Mouse (Mus musculus): ENCODE measurements around the gene Clrn2. TPM values are rescaled to one million over a fixed set of nuclear protein-coding genes. Genes with fewer than 3 reads are reported as not detected.
A peak's percentile ranks its signal among the peaks of the same experiment; 100 is the strongest.

Clrn2 gene
- total RNA-seq, 2 experiments from 2014 or later, result not detected

GRCm38 (mm10) chr5:45449831-45450716 lies 3.5 kb upstream of the Clrn2 start, which contains the start of gene Qdpr:
Gene Qdpr, minus strand, starts transcription at chr5:45450236.
- DNase-seq, result peak; percentile 98
- intact Hi-C loops (cut with DNase I), result no loop called here

GRCm38 (mm10) chr5:45454456-45454855 lies 905 bp downstream of the Clrn2 start:
- intact Hi-C loops (cut with DNase I), result no loop called here
- no peak for DNase-seq

GRCm38 (mm10) chr5:45472880-45473450 lies 19.4 kb downstream of the Clrn2 start:
- intact Hi-C loops (cut with DNase I), result loop anchor here (10.0 kb wide), 1 partner anchor 872 kb away; no protein-coding TSS in a partner anchor
- no peak for DNase-seq

- intact Hi-C loops (cut with DNase I), result loop anchor here (10.0 kb wide), 1 partner anchor 871 kb away; no protein-coding TSS in a partner anchor
- DNase-seq, result no peak
These were observed 20.0 kb downstream of the Clrn2 start for GRCm38 (mm10) chr5:45473521-45473920.

GRCm38 (mm10) chr5:45474215-45474614 lies 20.7 kb downstream of the Clrn2 start:
- intact Hi-C loops (cut with DNase I), result loop anchor here (2.0 to 10.0 kb wide), 2 partner anchors 195 to 871 kb away; partner anchors contain the start of gene Ncapg
- DNase-seq, result peak; percentile 39

- DNase-seq, result no peak
- intact Hi-C loops (cut with DNase I), result loop anchor here (2.0 to 10.0 kb wide), 2 partner anchors 194 to 870 kb away; partner anchors contain the start of gene Ncapg
These were observed 21.2 kb downstream of the Clrn2 start for GRCm38 (mm10) chr5:45474758-45475157.

GRCm38 (mm10) chr5:45475771-45476170 lies 22.2 kb downstream of the Clrn2 start:
- intact Hi-C loops (cut with DNase I), result loop anchor here (2.0 to 10.0 kb wide), 2 partner anchors 193 to 869 kb away; partner anchors contain the start of gene Ncapg

GRCm38 (mm10) chr5:45476288-45476687 lies 22.7 kb downstream of the Clrn2 start:
- intact Hi-C loops (cut with DNase I), result loop anchor here (10.0 kb wide), 1 partner anchor 869 kb away; no protein-coding TSS in a partner anchor
- DNase-seq, result peak; percentile 39

More at GRCm38 (mm10) chr5:45475771-45476170, 22.2 kb downstream of the Clrn2 start:
- DNase-seq, result no peak

- DNase-seq, result peak; percentile 35
- intact Hi-C loops (cut with DNase I), result loop anchor here (10.0 kb wide), 1 partner anchor 867 kb away; no protein-coding TSS in a partner anchor
These were observed 24.1 kb downstream of the Clrn2 start for GRCm38 (mm10) chr5:45477601-45478000.

GRCm38 (mm10) chr5:45480066-45480465 lies 26.5 kb downstream of the Clrn2 start:
- intact Hi-C loops (cut with DNase I), result no loop called here

GRCm38 (mm10) chr5:45481125-45481524 lies 27.6 kb downstream of the Clrn2 start:
- intact Hi-C loops (cut with DNase I), result no loop called here

More at GRCm38 (mm10) chr5:45480066-45480465, 26.5 kb downstream of the Clrn2 start:
- DNase-seq, result no peak

GRCm38 (mm10) chr5:45482607-45483006 lies 29.1 kb downstream of the Clrn2 start:
- intact Hi-C loops (cut with DNase I), result no loop called here
- no peak for DNase-seq

More at GRCm38 (mm10) chr5:45481125-45481524, 27.6 kb downstream of the Clrn2 start:
- DNase-seq, result no peak

GRCm38 (mm10) chr5:45483654-45484053 lies 30.1 kb downstream of the Clrn2 start:
- DNase-seq, result no peak
- intact Hi-C loops (cut with DNase I), result no loop called here

- no peak for DNase-seq
- intact Hi-C loops (cut with DNase I), result no loop called here
These were observed 38.2 kb downstream of the Clrn2 start for GRCm38 (mm10) chr5:45491776-45492175.

GRCm38 (mm10) chr5:45493191-45494092 lies 39.9 kb downstream of the Clrn2 start, which contains the start of gene Lap3:
Gene Lap3, plus strand, starts transcription at chr5:45493374.
- peak; percentile 99 for DNase-seq
- intact Hi-C loops (cut with DNase I), result no loop called here

GRCm38 (mm10) chr5:45494093-45494755 lies 40.7 kb downstream of the Clrn2 start:
- intact Hi-C loops (cut with DNase I), result no loop called here
- no peak for DNase-seq

GRCm38 (mm10) chr5:45495429-45495975 lies 42.0 kb downstream of the Clrn2 start:
- DNase-seq, result no peak
- intact Hi-C loops (cut with DNase I), result no loop called here

- DNase-seq, result no peak
- intact Hi-C loops (cut with DNase I), result no loop called here
These were observed 42.5 kb downstream of the Clrn2 start for GRCm38 (mm10) chr5:45496042-45496441.

- intact Hi-C loops (cut with DNase I), result no loop called here
- no peak for DNase-seq
These were observed 42.9 kb downstream of the Clrn2 start for GRCm38 (mm10) chr5:45496479-45496878.

Data from left cerebral cortex, postnatal 4 days (tissue).